Mouse (Mus musculus): Measurements from ENCODE around the gene Olfr608. TPM values are rescaled to one million over a fixed set of nuclear protein-coding genes. Genes with fewer than 3 reads are reported as not detected.

Olfr608 gene
- polyA plus RNA-seq, 1 experiment from 2014 or later = not detected

Other genes starting within 250 kb of the Olfr608 start
- gene Usp17ld, start 217.4 kb upstream of the Olfr608 start, polyA plus RNA-seq (2015; fragmentation: Nextera tagmentation; extraction: Ambion mirVana) = not detected in 2 replicates
- not detected in 2 replicates for gene Olfr596, start 164.2 kb upstream of the Olfr608 start, polyA plus RNA-seq (2015; fragmentation: Nextera tagmentation; extraction: Ambion mirVana)
- gene Olfr597, start 153.6 kb upstream of the Olfr608 start, polyA plus RNA-seq (2015; fragmentation: Nextera tagmentation; extraction: Ambion mirVana) = not detected in 2 replicates
- not detected in 2 replicates for gene Olfr598, start 146.3 kb upstream of the Olfr608 start, polyA plus RNA-seq (2015; fragmentation: Nextera tagmentation; extraction: Ambion mirVana)
- not detected in 2 replicates for gene Olfr599, start 134.0 kb upstream of the Olfr608 start, polyA plus RNA-seq (2015; fragmentation: Nextera tagmentation; extraction: Ambion mirVana)
- not detected in 2 replicates for gene Olfr600, start 120.2 kb upstream of the Olfr608 start, polyA plus RNA-seq (2015; fragmentation: Nextera tagmentation; extraction: Ambion mirVana)
- not detected in 2 replicates for gene Olfr601, start 107.2 kb upstream of the Olfr608 start, polyA plus RNA-seq (2015; fragmentation: Nextera tagmentation; extraction: Ambion mirVana)
- gene Olfr603, start 83.7 kb upstream of the Olfr608 start, polyA plus RNA-seq (2015; fragmentation: Nextera tagmentation; extraction: Ambion mirVana) = not detected in 2 replicates
- gene Usp17lc, start 54.8 kb upstream of the Olfr608 start, polyA plus RNA-seq (2015; fragmentation: Nextera tagmentation; extraction: Ambion mirVana) = not detected in 2 replicates
- not detected in 2 replicates for gene Olfr605, start 24.4 kb upstream of the Olfr608 start, polyA plus RNA-seq (2015; fragmentation: Nextera tagmentation; extraction: Ambion mirVana)
- not detected in 2 replicates for gene Olfr606, start 20.8 kb upstream of the Olfr608 start, polyA plus RNA-seq (2015; fragmentation: Nextera tagmentation; extraction: Ambion mirVana)
- gene Olfr607, start 5.7 kb upstream of the Olfr608 start, polyA plus RNA-seq (2015; fragmentation: Nextera tagmentation; extraction: Ambion mirVana) = not detected in 2 replicates
- gene Olfr609, start 28.2 kb downstream of the Olfr608 start, polyA plus RNA-seq (2015; fragmentation: Nextera tagmentation; extraction: Ambion mirVana) = not detected in 2 replicates
- gene Olfr610, start 42.2 kb downstream of the Olfr608 start, polyA plus RNA-seq (2015; fragmentation: Nextera tagmentation; extraction: Ambion mirVana) = not detected in 2 replicates
- gene Olfr611, start 51.0 kb downstream of the Olfr608 start, polyA plus RNA-seq (2015; fragmentation: Nextera tagmentation; extraction: Ambion mirVana) = not detected in 2 replicates
- not detected in 2 replicates for gene Olfr612, start 72.8 kb downstream of the Olfr608 start, polyA plus RNA-seq (2015; fragmentation: Nextera tagmentation; extraction: Ambion mirVana)
- not detected in 2 replicates for gene Olfr613, start 78.2 kb downstream of the Olfr608 start, polyA plus RNA-seq (2015; fragmentation: Nextera tagmentation; extraction: Ambion mirVana)
- gene Olfr615, start 86.2 kb downstream of the Olfr608 start, polyA plus RNA-seq (2015; fragmentation: Nextera tagmentation; extraction: Ambion mirVana) = not detected in 2 replicates
- not detected in 2 replicates for gene Olfr616, start 99.3 kb downstream of the Olfr608 start, polyA plus RNA-seq (2015; fragmentation: Nextera tagmentation; extraction: Ambion mirVana)
- gene Olfr617, start 103.2 kb downstream of the Olfr608 start, polyA plus RNA-seq (2015; fragmentation: Nextera tagmentation; extraction: Ambion mirVana) = not detected in 2 replicates
- gene Olfr618, start 120.2 kb downstream of the Olfr608 start, polyA plus RNA-seq (2015; fragmentation: Nextera tagmentation; extraction: Ambion mirVana) = not detected in 2 replicates
- gene Olfr619, start 130.7 kb downstream of the Olfr608 start, polyA plus RNA-seq (2015; fragmentation: Nextera tagmentation; extraction: Ambion mirVana) = not detected in 2 replicates
- gene Olfr620, start 142.7 kb downstream of the Olfr608 start, polyA plus RNA-seq (2015; fragmentation: Nextera tagmentation; extraction: Ambion mirVana) = not detected in 2 replicates
- gene Olfr622, start 172.8 kb downstream of the Olfr608 start, polyA plus RNA-seq (2015; fragmentation: Nextera tagmentation; extraction: Ambion mirVana) = not detected in 2 replicates
- not detected in 2 replicates for gene Olfr623, start 193.8 kb downstream of the Olfr608 start, polyA plus RNA-seq (2015; fragmentation: Nextera tagmentation; extraction: Ambion mirVana)
- 0.05 TPM in 1 of 2 replicates, not detected in the other for gene Olfr624, start 201.3 kb downstream of the Olfr608 start, polyA plus RNA-seq (2015; fragmentation: Nextera tagmentation; extraction: Ambion mirVana)
- gene Olfr625-ps1, start 212.8 kb downstream of the Olfr608 start, polyA plus RNA-seq (2015; fragmentation: Nextera tagmentation; extraction: Ambion mirVana) = not detected in 2 replicates
- gene Olfr243, start 244.8 kb downstream of the Olfr608 start, polyA plus RNA-seq (2015; fragmentation: Nextera tagmentation; extraction: Ambion mirVana) = not detected in 2 replicates

Data from lung, embryonic 16.5 days (tissue).